Mouse (Mus musculus): Measurements from ENCODE around the gene Cask.

DNA sequence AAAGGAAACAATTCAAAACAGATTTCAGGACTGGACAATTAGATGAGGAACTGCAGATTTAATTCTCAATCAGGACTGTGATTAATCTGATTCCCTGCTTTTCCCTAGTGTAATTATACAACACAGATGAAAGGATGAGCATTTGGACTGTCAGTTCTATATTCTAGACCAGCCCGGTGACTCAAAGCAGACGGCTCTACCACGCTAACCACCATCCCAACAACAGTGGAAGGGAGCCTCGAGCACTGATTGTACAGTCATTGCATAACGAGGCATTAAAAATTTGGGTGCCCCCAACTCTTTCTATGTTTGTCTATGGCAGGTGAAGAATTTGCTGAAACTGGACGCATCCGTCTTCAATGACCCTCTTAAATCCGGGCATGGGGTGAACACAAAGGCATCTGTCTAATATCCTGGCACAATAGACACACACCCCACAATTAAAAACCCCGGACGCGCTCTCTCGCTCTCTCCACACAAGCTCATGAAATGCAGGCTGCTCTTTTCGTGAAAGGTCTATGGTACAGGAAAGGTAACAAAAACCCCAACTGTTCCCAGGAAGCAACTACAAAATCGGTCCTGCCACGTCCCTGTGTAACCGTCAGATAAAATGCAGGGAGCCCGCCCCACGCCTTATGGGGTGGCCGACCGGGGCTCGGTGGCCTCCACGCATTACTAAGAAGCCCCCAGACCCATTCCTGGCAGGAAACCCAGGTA is 5.9 kb downstream of the Cask start:
- TF ChIP-seq CTCF (IDR thresholded peaks at IDR 0.05; ENCODE audit: low read depth), result no peak
- TF ChIP-seq EP300 (IDR thresholded peaks at IDR 0.05; ENCODE audit: low read depth), result no peak
